Mouse (Mus musculus) heart, postnatal 0 days (tissue): ENCODE results near the gene Egflam. TPM values are rescaled to one million over a fixed set of nuclear protein-coding genes. Genes with fewer than 3 reads are reported as not detected.

Experiments used
- ATAC-seq: fragments of 200-750 bp; cut with Nextera tagmentation; 2 replicates; pipeline ENCODE4 v1.8.0; 2017; ENCODE audit warnings: low read depth, moderate number of reproducible peaks, moderate library complexity; ENCODE audit not compliant: insufficient read depth
- DNase-seq: peaks from one replicate; pipeline ENCODE4 v3.0.0-alpha.2; 2016; ENCODE audit warnings: low spot score
- H3K27ac ChIP-seq: fragments of 300-500 bp; sonication (generic); 2 replicates; pipeline ENCODE4 v1.5.1; 2014; ENCODE audit warnings: low read depth, mild to moderate bottlenecking
- H3K27me3 ChIP-seq: fragments of 300-500 bp; sonication (generic); 2 replicates; pipeline ENCODE4 v1.6.1; 2014; ENCODE audit warnings: low read length, mixed read lengths; ENCODE audit not compliant: control insufficient read depth, insufficient read depth
- H3K36me3 ChIP-seq: fragments of 300-500 bp; sonication (generic); replicated peaks from 2 replicates; pipeline ENCODE4 v1.6.1; 2014; ENCODE audit warnings: low read length, mixed read lengths; ENCODE audit not compliant: control insufficient read depth, insufficient read depth
- H3K4me1 ChIP-seq: fragments of 300-500 bp; sonication (generic); 2 replicates; pipeline ENCODE4 v1.6.1; 2014; ENCODE audit warnings: antibody characterized with exemption; ENCODE audit not compliant: control insufficient read depth, insufficient read depth
- H3K4me2 ChIP-seq: fragments of 300-500 bp; sonication (generic); 2 replicates; pipeline ENCODE4 v1.6.1; 2014; ENCODE audit warnings: low read depth, mild to moderate bottlenecking, low read length, moderate library complexity
- H3K4me3 ChIP-seq: fragments of 300-500 bp; sonication (generic); 2 replicates; pipeline ENCODE4 v1.5.1; 2014; ENCODE audit warnings: low read depth, low read length
- H3K9ac ChIP-seq: fragments of 300-500 bp; sonication (generic); replicated peaks from 2 replicates; pipeline ENCODE4 v1.6.1; 2014; ENCODE audit warnings: low read depth, low read length, mixed read lengths
- H3K9me3 ChIP-seq: fragments of 300-500 bp; sonication (generic); replicated peaks from 2 replicates; pipeline ENCODE4 v1.6.1; 2016; ENCODE audit warnings: low read length; ENCODE audit not compliant: control insufficient read depth
- CTCF ChIP-seq: IDR thresholded peaks from 2 replicates; pipeline ENCODE4 v1.5.1; 2016; ENCODE audit warnings: antibody characterized with exemption, control low read depth, low read depth
- EP300 ChIP-seq: IDR thresholded peaks from 2 replicates; pipeline ENCODE4 v1.6.1; 2016; ENCODE audit warnings: antibody characterized with exemption, low read depth
- WGBS: fragments of 180-500 bp; shearing (Covaris S2); extraction: QIAGEN DNeasy Blood & Tissue Kit; methylation state at CpG from one replicate; pipeline ENCODE4 v1.1.7; 2014; 5-methylcytosine and 5-hydroxymethylcytosine counted together
- polyA plus RNA-seq: library from polyadenylated mRNA; unstranded; fragments of >200 nt; fragmentation: Nextera tagmentation; extraction: Ambion mirVana; gene quantifications from 2 replicates; pipeline ENCODE4 v1.2.1, GENCODE M21; 2015
- total RNA-seq: library from RNA; depleted of rRNA; stranded (reverse); fragments of >200 nt; gene quantifications from 2 replicates; pipeline ENCODE4 v1.2.3, GENCODE M21; 2014; ENCODE audit warnings: low replicate concordance

The Egflam gene
- total and polyA plus RNA-seq, 2 experiments from 2014 or later, result 2.8 to 10.2 TPM

DNA sequence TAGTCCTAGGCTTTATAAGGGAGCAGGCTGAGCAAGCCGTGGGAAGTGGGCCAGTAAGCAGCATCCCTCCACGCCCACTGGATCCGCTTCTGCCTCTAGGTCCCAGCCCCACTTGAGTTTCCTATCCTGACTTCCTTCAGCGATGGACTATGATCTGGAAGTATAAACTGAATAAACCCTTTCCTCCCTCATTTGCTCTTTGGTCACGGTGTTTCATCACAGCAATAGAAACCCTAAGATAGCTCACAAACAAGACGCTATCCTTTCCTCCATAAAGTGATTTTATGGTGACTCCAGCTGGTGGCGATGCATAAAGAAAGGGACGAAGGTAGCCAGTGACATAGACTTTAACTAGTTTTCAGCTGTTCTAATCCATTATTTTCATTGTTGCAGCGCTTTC, 134.9 kb downstream of the Egflam start:
- DNase-seq (no peak), ATAC-seq (no peak)
- WGBS, result 85% methylated on average over 9 of the region's 9 CpGs
- Histone ChIP-seq H3K9me3 (no peaks in the 10 kb centered on the region), H3K4me2 (no peak overlapping the region), H3K27ac (no peak overlapping the region), H3K27me3 (no peaks in the 10 kb centered on the region), H3K4me1 (no peaks in the 10 kb centered on the region), H3K4me3 (no peak overlapping the region), H3K36me3 (no peaks in the 10 kb centered on the region), H3K9ac (no peak overlapping the region)
- TF ChIP-seq EP300, result no peak
- TF ChIP-seq CTCF, result no peak

DNA sequence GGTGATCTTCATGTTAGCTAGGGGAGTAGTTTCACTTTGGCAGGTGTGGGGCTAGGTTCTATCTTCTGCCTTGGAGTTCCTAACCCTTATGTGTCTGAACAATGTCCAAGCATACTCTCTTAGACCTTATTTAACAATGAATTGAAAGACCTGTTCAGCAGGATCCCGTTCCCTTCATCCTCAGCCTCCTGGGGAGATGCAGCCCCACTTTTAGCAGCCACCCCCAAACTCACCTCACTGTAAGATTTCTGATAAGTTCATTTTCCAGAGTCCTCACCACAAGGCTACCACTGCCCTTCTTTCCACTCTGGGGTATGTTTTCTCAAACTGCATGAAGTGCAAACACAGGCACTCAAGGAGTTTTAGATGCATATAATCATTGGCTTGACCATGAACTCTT, 136.8 kb downstream of the Egflam start:
- no peak overlapping the region for H3K4me2 ChIP-seq
- TF ChIP-seq EP300, result no peak
- TF ChIP-seq CTCF, result no peak
- no peak overlapping the region for H3K9ac ChIP-seq
- ATAC-seq (no peak), DNase-seq (no peak)
- H3K4me3 ChIP-seq, result no peak overlapping the region
- no peaks in the 10 kb centered on the region for H3K9me3 ChIP-seq
- no peaks in the 10 kb centered on the region for H3K36me3 ChIP-seq
- WGBS, result 88% methylated on average over 1 of the region's 1 CpGs
- no peaks in the 10 kb centered on the region for H3K27me3 ChIP-seq
- no peak overlapping the region for H3K27ac ChIP-seq
- H3K4me1 ChIP-seq, result no peaks in the 10 kb centered on the region

DNA sequence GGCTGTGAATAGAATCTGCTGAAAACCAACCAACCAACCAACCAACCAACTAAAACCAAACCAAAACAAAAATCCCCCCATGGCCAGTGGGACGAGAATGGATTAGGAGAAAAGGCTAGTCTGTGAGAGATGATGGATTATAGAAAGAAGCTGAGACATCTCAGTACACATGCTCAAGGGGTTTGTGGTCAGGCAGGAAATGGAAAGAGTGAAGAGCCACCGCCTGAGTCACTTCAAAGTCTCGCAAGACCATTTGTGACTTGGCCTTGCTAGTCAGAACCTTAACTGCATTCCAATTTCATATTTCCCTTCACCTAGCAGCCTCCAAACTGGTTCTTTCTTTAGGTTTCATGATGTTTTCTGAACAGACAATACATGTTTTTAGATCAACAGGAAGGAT, 141.6 kb downstream of the Egflam start:
- H3K4me1 ChIP-seq, result no peaks in the 10 kb centered on the region
- no peak overlapping the region for H3K4me2 ChIP-seq
- TF ChIP-seq EP300, result no peak
- no peak for TF ChIP-seq CTCF
- no peak overlapping the region for H3K4me3 ChIP-seq
- no peak for DNase-seq
- H3K9me3 ChIP-seq, result no peaks in the 10 kb centered on the region
- no peaks in the 10 kb centered on the region for H3K36me3 ChIP-seq
- no peak overlapping the region for H3K9ac ChIP-seq
- no peaks in the 10 kb centered on the region for H3K27me3 ChIP-seq
- 79% methylated on average over 3 of the region's 3 CpGs for WGBS
- no peak overlapping the region for H3K27ac ChIP-seq
- no peak for ATAC-seq

DNA sequence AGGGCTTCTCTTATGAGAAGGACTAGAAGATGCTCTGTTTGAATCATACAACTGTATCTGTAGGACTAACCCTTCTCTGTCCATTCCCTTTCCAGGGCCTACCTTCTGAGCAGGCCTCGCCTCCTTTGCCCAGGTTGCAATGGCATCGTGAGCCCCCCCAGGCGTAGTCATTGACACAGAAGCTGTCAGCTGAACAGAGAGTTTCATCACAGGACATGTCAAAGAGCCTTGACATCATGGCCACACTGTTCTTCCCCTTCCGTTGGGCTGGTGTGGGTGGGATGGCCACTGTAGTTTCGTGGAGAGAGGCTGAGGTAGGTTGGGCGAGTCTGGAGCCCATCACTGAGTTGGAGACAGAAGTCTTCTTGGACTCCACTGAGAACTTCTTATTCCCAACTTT, 144.9 kb downstream of the Egflam start:
- DNase-seq (no peak), ATAC-seq (no peak)
- Histone ChIP-seq H3K9ac (no peak overlapping the region), H3K4me3 (no peak overlapping the region), H3K27me3 (no peaks in the 10 kb centered on the region), H3K4me1 (no peaks in the 10 kb centered on the region), H3K27ac (no peak overlapping the region), H3K36me3 (no peaks in the 10 kb centered on the region), H3K4me2 (no peak overlapping the region), H3K9me3 (0 out of 2 replicates have a peak, but pooled peaks cover 4% of the 10 kb centered on the region)
- TF ChIP-seq EP300, result no peak
- no peak for TF ChIP-seq CTCF
- 93% methylated on average over 6 of the region's 6 CpGs for WGBS

DNA sequence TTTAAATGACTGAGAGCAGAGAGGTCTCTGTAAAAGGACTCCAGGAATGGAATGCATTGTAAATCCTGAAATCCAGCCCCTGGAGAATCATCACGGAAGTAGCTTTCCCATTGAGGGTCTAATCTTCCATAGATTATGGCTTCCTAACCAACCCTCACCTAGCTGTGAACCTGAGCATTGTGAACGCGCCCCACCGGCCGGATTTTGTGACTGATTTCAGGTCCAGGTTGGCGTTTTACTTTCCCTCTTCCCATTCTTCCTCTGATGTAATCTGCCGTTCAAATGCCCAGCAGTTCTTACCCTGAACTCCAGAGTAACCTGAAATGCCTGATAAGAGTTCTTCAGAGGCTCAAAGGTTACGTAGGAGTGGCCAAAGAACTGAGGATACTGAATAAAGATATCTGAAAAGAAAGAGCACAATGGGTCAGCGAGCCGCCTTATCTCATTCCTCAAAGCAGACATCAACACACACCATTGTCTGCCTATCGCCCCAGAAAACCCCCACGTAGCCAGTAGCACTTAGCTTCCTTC, 146.0 kb downstream of the Egflam start:
- no peaks in the 10 kb centered on the region for H3K4me1 ChIP-seq
- TF ChIP-seq EP300 (no peak), CTCF (no peak)
- no peak overlapping the region for H3K9ac ChIP-seq
- WGBS, result 39% methylated on average over 12 of the region's 12 CpGs
- H3K36me3 ChIP-seq, result no peaks in the 10 kb centered on the region
- no peak for ATAC-seq
- 0 out of 2 replicates have a peak, but pooled peaks cover 4% of the 10 kb centered on the region for H3K9me3 ChIP-seq
- H3K4me2 ChIP-seq, result no peak overlapping the region
- H3K4me3 ChIP-seq, result no peak overlapping the region
- no peak overlapping the region for H3K27ac ChIP-seq
- H3K27me3 ChIP-seq, result no peaks in the 10 kb centered on the region
- no peak for DNase-seq

DNA sequence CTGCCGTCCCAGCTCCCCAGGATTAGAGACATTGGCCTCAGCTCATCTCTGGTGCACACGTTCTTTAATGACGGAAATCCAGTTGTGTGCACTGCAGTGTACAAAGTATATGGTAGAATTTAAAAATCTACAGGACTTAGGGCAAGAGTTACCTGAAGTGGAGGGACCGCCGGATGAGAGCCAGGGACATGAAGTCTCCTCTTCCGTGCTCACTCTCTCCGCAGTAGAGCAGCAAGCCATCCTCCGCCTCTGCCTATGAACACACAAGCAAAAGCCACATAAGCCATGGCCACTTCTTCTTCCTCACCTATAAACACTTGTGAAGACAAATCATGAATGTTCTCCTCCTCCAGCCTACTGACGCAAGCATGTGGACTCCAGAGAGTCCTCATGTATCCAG, 147.2 kb downstream of the Egflam start:
- 93% methylated on average over 9 of the region's 9 CpGs for WGBS
- no peaks in the 10 kb centered on the region for H3K4me1 ChIP-seq
- ATAC-seq, result no peak

More for the DNA sequence above, 147.2 kb downstream of the Egflam start:
- Histone ChIP-seq H3K27ac (no peak overlapping the region), H3K9ac (no peak overlapping the region), H3K27me3 (no peaks in the 10 kb centered on the region), H3K36me3 (no peaks in the 10 kb centered on the region), H3K4me3 (no peak overlapping the region), H3K9me3 (0 out of 2 replicates have a peak, but pooled peaks cover 4% of the 10 kb centered on the region), H3K4me2 (no peak overlapping the region)
- no peak for DNase-seq
- TF ChIP-seq CTCF, result no peak
- TF ChIP-seq EP300, result no peak
